Mouse (Mus musculus): ENCODE data around the gene Fitm1.

The Fitm1 gene

DNA sequence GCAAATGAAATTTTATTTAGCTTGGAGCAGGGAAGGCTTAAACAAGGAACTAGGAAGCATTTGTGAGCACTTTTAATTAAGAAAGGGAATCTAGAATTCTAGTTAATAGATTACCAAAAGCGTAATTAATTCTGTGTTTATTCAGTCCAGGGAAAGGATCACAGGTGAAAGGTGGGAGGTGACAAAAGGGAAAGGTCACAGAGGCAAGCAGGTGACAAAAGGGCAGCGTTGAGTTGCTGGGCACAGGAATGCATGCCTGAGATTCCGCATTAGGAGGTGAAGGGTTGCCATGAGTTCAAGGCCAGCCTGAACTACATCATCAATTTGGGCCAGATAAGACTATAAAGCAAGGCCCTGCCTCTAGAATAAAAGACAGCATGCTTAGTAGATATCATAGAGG is 7.9 kb upstream of the Fitm1 start:
- no peak for DNase-seq (ENCODE audit: low spot score in 2 of 2)

DNA sequence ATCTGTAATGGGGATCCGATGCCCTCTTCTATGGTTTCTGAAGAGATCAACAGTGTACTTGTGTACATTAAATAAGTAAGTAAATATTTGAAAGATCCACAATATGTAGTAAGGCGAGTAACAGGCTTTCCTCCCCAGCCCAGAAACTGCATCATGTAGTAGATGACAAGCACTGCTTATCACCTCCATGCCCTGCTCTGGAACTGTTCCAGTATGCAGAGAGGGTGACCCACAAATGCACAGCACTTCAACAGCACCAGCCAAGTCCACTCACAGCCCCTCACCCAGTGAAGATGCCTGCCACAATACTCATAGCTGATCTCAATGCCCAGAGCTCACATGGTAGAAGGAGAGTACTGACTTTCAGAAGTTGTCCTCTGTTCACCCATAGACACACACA is 4.8 kb upstream of the Fitm1 start:
- DNase-seq (ENCODE audit: low spot score in 2 of 2), result no peak

DNA sequence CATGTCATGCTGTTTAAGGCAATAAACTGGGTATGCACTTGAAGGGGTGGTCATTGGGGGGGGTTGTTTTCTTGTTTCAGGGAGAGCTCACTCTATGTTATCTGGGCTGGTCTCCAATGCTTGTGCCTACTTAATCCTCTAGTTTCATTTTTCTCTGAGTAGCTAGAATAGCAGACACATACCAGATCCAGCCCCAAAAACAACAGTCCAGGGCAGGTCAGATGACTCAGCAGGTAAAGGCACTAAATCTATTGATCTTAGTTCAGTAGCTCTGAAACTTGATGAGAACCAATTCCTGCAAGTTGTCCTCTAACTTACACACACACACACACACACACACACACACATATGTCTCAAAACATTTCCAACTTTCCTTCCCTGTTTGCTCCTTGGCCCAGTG is 3.7 kb upstream of the Fitm1 start:
- no peak for DNase-seq (ENCODE audit: low spot score in 2 of 2)

DNA sequence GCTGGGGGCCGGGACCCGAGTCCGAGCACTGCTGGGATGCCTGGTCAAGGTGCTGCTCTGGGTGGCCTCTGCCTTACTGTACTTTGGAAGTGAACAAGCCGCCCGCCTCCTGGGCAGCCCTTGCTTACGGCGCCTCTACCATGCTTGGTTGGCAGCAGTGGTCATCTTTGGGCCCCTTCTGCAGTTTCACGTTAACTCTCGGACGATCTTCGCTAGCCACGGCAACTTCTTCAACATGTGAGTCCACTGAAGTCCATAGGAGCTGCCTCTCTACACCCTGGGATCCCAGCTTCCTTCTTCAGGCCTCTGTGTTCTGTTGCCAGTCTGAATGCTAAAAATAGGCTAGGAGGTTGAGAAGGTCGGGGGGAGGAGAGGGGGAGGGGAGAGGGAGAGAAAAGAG is 294 bp downstream of the Fitm1 start:
- DNase-seq (ENCODE audit: low spot score in 2 of 2), result no peak

DNA sequence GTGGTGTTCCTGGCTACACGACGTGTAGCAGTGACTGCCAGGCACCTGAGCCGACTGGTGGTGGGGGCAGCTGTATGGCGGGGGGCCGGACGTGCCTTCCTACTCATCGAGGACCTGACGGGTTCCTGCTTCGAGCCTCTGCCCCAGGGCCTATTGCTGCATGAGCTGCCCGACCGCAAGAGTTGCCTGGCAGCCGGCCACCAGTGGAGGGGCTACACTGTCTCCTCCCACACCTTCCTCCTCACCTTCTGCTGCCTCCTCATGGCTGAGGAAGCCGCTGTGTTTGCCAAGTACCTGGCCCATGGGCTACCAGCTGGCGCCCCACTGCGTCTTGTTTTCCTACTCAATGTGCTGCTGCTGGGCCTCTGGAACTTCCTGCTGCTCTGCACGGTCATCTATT is 959 bp downstream of the Fitm1 start:
- DNase-seq (ENCODE audit: low spot score in 2 of 2), result no peak

DNA sequence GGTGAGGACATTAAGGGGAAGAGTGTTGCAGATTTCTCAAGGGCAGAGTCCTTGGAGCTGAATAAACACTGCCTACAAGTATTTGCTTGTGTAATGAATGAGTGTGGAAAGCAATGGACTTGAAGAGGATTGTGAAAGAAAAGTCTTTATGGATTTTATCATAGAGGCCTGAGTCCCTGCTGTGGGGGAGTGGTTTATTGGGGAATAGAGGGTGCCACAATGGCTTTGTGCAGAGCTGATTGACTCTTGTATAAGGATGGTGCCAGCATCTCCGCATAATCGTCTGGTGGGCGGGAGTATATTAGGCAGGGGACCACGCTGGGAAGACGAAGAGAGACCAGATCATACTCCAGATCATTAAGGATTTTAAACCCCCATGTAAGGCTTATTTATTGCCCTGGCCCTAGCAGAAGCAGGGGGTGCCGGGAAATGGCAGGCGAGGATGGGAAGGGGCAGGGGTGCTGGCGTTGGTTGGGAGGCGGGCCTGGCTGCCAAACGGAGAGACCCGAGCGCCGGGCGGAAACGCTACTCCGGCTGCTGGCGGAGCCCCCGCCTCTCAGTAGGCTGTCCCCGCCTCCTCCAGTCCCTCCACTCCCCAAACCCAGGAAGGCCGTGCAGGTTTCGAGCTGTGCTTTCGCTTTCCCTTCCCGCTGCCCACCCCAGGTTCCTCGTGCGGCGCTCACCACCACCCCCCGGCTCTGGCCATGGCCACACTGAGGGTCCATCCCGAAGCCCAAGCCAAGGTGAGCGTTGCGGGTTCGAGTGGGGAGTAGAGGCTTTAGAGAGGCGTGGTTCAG is 2.7 kb downstream of the Fitm1 start, which contains the start of gene Psme1:
TSS of gene Psme1 (plus strand) at position 253 of the 797 bp plus-strand sequence.
- peak; percentile 71 to 81 for DNase-seq (ENCODE audit: low spot score in 2 of 2)

DNA sequence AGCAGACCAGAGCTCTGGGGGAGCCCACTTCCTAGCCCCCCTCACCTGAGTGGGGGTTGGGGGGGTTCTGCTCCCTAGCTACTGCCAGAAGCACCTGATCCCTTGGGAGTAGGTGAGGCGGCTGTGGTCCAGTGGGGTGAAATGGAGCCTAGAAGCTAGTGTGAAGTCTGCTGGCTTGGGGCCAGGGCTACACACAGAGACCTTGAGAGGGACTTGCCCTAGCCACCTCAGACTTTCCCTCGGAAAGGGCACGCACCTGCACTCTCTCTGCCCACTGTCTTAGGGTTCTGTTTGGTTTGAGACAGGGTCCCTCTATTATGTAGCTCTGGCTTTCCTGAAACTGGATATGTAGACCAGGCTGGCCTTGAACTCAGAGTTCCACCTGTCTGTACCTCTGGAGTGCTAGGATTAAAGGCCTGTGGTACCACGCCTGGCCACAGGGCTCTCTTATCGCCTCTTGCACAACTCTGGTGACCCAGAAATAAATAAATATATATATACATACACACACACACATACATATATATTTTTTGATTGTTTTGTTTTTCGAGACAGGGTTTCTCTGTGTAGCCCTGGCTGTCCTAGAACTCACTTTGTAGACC is 3.4 kb downstream of the Fitm1 start:
- DNase-seq (ENCODE audit: low spot score in 2 of 2), result peak; percentile 64 to 75

DNA sequence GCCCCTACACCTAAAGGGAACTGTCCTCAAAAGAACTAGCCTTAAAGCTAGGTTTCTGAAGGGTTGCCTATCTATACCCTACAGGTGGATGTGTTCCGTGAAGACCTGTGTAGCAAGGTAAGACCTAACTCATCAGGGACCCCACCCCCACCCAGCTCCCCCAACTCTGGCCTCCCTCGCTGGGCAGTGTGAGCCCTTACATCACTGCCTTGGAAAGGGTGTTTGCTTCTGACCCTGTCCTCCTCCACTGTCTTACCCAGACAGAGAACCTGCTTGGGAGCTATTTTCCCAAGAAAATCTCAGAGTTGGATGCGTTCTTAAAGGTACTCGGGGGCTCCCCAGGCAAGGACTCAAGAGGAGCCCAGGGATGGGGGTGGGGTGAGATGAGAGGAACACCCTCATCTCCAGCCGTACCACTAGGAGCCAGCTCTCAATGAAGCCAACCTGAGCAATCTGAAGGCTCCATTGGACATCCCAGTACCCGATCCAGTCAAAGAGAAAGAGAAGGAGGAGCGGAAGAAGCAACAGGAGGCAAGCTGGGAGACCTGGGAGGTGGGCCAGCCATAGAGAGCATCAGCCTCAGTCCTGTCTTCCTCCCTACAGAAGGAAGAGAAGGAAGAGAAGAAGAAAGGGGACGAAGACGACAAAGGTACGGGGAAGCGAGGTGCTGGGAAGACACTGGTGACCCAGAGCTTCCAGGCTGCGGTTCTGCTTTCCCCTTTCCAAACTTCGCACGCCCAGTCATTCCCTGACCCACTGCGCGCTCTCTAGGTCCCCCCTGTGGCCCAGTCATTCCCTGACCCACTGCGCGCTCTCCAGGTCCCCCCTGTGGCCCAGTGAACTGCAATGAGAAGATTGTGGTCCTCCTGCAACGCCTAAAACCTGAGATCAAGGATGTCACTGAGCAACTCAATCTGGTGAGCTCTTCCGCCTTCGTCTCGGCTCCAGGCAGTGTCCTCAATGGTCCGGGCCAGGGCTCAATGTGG is 4.4 kb downstream of the Fitm1 start:
- no peak for DNase-seq (ENCODE audit: low spot score in 2 of 2)

DNA sequence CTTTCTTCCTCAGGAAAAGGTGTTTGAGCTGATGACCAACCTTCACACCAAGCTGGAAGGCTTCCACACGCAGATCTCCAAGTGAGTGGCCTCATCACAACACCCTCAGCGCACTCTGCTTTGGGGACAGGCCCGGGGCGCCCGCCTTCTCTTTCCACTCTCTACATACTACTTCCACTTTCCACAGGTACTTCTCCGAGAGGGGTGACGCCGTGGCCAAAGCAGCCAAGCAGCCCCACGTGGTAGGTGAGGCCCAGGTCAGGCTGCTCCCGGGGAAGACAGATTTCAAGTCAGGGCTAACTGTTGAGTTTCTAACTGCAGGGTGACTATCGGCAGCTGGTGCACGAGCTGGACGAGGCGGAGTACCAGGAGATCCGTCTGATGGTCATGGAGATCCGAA is 5.3 kb downstream of the Fitm1 start:
- DNase-seq (ENCODE audit: low spot score in 2 of 2), result no peak

DNA sequence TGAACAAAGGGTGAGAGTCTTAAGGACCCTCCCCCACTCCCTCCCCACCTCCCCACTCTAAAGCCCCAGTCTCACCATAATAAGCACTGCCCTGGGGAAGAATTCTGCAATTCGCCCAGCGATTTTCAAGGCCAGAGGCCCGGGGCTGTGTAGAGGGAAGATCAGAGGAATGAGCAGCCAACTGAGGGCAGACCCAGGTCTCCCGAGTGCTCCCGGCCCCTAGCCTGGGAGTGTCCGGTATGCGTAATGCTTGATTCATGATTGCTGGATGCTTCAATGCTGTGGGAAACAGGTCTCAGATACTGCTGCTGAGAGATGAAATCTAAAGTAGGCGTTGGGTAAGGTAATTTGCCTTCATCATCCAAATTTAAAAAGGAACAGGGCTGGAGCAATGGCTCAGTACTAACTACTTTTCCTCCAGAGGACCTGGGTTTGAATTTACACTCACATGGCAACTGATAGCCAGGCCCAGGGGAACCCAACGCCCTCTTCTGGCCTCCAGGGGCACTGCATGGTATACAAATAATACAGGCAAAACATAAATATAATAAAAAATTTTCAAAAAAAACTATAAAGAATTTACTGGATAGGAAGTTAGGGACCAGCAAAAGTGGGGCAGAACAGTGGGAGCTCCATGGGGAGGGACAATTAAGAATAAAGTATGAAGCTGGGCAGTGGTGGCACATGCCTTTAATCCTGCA is 6.7 kb downstream of the Fitm1 start:
- peak in 1 of 2 experiments; percentile 55 for DNase-seq (ENCODE audit: low spot score in 2 of 2)

DNA sequence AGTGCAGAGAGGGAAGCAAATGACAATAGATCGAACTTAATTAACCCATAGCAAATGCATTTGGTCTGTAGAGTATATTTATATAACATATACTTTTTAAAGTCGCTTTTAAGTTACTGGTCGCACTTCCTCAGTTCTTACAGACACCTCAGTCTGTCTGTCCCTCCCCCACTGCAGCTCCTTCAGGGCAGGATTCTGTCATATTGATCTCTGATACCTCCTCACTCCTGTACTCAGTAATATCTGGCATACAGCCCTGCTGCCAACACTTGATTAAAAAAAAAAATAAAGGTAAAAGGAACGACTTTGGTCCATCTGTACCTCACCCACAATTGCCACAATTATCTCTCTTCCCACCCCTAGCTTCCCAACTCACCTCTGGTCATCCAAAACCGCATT is 8.9 kb downstream of the Fitm1 start:
- DNase-seq (ENCODE audit: low spot score in 2 of 2), result no peak

DNA sequence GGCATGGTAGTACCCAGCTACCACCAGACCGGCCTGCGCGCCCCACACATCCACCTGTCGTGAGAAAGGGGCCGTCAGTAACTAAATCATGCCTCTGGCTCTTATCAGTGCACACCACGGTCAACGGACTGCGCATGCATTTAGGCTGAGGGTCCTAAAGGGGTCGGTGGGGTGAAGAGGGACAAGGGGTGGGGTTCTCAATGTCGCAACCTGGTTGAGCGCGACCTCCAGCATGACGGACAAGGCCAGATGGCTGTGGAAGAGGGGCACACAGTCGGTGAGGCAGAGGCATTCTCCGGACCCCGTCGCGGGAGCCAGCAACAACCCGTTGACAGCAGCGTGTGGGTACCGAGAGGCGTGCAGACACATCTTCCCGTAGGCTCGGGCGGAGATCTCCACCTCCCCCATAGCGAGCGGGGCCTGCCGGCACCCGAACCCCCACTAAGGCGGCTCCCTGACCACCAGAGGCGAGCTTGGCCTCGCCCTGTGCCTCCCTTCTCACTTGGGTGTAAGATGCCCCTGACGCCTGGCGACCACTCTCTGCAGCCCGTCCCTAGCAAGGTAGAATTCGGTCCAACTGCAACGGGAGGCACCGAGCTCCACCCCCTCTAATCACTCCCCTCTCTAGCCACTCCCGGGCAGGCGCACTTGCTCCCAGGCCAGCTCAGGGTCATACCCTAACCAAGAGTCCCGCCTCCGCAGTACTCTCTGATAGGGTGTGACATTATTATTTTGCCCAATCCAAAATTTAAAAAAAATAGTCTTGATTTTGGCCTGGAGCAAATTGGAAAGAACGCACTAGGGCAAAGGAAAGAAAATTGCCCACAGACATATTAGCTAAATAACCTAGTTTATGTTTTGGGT is 9.5 kb downstream of the Fitm1 start, which contains the start of gene Emc9:
TSS of gene Emc9 (minus strand) at position 601 of the 864 bp plus-strand sequence.
- peak; percentile 77 to 86 for DNase-seq (ENCODE audit: low spot score in 2 of 2)

DNA sequence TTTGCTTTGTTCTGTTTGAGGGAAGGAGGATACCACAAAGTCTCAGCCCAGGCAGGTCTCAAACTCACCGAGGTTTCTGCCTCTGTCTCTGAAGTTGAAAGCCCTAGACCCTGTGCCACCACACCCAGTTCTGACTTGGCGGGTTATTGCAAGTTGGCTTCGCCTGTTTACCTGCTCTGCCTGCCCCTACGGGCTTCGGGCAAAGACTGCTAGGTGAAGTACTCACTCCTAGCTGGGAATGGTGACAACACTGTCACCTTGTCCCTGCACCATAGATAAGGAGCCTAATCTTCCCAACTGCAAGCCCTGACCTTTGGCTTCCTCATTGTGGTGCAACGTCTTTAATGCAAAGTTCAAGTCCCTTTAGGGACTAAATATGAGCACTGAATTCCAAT is 10.1 kb downstream of the Fitm1 start:
- peak; percentile 42 to 45 for DNase-seq (ENCODE audit: low spot score in 2 of 2)

DNA sequence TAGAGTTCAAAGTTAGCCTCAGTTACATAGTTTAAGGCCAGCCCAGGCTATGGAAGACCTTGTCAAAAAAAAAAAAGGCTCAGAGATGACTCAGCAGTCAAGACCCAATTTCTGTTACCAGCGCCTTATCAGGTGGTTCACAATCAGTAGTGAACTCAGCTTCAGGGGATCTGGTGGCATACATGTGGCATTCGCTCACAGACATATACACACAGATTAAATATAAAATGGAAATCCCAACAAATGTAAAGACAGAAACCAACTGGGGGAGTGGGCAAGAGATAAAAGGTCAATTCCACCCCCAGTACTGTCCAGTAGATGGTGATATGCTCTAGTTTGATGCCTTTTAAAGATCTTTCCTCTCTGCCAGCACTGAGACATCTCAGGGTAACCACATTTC is 10.7 kb downstream of the Fitm1 start:
- DNase-seq (ENCODE audit: low spot score in 2 of 2), result no peak

DNA sequence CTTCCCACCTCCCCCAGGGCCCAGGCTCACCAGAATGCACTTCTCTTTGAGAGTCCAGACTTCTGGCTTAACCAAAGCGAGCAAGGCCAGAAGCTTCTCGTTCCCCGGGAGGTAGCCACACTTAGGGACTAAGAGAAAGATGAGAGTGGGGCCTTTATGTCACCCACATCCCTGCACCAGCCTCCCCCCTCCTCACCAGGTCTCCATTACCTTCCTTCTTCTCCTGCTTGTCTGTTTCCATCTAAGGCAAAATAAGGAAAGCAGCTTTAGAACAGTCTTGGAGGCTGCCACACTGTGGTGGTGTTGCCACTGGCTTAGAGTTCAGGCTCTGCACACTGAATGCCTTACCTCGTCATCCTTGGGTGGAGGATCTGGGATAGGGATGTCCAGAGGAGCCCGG is 13.9 kb downstream of the Fitm1 start:
- DNase-seq (ENCODE audit: low spot score in 2 of 2), result no peak

DNA sequence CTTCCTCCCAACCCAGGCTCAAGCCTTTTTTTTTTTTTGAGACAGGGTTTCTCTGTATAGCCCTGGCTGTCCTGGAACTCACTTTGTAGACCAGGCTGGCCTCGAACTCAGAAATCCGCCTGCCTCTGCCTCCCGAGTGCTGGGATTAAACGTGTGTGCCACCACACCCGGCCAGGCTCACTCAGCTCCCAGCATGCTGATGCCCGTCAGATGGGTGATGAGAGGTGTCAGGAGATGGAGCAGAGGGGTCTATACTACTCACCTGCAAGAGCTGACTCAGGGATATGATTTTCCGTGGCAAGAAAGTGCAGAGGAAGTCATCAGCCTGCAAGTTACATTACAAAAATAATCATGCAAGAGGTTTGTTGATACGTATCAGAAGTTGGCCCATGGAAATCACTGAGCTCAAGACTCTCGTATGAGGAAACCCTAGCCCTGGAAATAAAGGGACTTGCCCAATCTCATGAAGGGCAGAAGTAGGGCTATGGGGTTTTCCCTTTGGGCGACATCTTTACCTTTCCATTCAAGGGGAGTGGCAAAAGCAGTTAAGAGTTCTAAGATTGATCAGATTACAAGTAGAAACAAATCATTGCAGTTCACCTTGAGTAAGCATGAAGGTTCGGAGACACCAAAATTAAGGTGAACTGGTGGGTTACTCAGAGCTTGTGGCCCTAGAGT is 14.5 kb downstream of the Fitm1 start:
- no peak for DNase-seq (ENCODE audit: low spot score in 2 of 2)

DNA sequence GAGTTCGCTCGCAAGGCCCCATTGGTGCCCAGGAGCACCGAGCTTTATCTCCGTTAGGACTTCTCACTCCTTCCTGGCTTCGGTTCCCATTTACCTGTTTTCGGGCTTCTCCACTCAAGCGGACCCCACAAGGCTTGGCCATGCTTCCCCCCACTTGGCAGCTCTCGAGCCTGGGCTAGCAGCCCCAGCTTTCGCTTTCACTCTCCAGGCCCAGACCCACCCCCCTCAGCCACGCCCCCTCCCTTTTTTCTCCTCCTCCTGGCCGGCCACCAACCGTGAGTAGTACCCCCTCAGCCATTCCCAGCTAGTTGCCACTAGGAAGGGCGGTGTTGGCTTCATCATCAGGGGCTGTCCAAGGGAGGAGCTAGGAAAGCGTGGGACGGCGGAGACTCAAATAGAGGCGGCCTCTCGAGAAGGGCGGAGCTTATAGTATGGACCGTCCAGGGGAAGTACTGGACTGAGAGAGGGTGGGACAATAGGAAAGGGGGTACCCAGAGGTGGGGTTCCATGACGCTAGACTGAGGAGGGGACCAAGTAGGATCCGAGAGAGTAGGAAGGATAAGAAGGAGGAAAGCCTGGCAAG is 15.4 kb downstream of the Fitm1 start, which contains the start of gene Psme2:
TSS of gene Psme2 (minus strand) at position 366 of the 583 bp plus-strand sequence.
- peak in 1 of 2 experiments; percentile 84 for DNase-seq (ENCODE audit: low spot score in 2 of 2)

DNA sequence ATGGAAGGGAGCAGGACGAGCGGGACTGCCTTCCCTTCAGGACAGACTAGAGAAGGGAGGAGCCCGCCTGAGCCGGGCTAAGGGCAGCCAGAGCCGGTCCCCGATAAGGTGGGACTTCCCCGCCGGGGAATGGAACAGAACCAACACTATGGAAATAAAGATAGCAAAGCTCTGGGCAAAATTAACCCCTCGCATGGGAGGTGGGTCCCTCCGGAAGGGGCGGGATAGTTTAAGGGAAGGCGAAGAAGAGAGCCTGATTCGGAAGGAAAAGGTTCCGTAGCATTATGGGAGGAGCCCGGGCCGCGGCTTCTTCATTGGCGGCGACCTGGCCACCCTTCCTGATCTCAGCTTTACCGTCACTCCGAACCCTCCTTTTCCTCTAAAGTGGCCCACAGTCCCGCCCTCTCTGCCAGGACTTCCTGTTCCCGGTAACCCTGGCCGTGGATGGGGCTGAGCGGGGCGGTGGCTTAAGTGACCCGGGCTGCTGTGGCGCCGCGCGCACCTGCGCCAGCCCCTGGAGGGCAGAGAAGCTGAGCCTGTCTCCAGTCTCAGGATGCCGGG is 16.0 kb downstream of the Fitm1 start, which contains the start of gene Rnf31:
TSS of gene Rnf31 (plus strand) at position 378 of the 561 bp plus-strand sequence.
- DNase-seq (ENCODE audit: low spot score in 2 of 2), result peak; percentile 88 to 91

DNA sequence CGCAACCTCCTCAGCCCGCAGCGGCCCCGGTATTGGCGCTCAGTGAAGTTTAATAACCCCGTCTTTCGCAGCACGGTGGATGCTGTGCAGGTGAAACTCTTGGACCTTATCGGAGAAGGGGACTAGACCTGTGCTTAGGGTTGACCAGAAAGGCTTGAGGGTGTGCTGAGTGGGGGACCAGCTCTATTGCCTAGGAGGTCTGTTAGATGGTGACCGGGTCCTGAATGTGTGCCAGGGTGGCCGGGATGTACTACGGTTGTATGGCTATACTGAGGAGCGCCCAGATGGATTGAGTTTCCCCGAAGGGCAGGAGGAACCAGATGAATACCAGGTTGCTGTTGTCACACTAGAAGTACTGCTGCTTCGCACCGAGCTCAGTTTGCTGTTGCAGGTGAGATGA is 16.8 kb downstream of the Fitm1 start:
- DNase-seq (ENCODE audit: low spot score in 2 of 2), result peak in 1 of 2 experiments; percentile 40
